Mouse (Mus musculus) induced T-regulatory cell, adult 2 months (primary cell): ENCODE measurements at regions not wholly inside any gene's neighbourhood (a gene's known extent, or its start where the extent isn't known, plus 50 kb on each side); places are given as distances from the start of the nearest gene placed in this dataset.
A peak's percentile ranks its signal among the peaks of the same experiment; 100 is the strongest.

ENCODE experiments used
- DNase-seq: peaks from one replicate; pipeline ENCODE4 v3.0.0-alpha.2; 2012; ENCODE audit warnings: low read depth

DNA sequence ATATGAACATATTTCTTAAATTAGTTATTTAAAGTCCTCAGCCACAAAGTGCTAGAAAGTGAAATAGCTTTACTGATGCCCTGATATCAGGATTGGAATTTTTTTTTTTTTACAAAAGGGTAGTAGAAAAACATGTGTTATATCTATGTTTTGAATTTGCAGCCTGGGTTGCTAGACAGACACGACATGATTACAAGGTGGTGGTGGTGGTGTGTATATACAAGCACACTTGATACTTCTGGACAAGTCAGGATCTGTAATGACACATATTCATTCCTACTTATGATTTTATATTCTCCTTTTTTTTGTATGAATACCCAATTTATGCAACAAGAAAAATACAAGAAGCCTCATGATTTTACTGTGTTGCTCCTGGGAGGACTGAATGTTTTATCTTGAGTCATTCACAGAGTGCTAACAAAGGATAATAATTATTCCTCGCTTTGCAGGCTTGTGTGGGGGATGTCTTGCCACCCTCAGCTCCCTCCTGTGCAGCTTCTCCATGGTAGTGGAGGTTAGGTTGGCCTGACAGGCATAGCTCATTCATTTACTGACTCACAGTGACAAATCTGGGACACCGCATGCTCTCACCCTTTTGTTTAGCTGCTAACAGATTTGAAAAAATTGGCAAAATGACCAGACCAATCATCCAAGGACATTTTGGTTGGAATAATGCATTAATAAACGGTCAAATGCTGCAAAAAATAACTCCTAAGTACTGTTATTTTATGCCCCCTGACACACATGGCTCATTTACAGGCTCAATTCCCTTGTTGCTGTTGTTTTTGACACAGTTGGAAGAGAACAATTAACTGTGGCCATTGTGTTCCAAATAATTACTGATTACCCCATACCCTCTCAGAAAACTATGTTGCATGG, 303.3 kb upstream of the Sel1l start:
- no peak for DNase-seq

DNA sequence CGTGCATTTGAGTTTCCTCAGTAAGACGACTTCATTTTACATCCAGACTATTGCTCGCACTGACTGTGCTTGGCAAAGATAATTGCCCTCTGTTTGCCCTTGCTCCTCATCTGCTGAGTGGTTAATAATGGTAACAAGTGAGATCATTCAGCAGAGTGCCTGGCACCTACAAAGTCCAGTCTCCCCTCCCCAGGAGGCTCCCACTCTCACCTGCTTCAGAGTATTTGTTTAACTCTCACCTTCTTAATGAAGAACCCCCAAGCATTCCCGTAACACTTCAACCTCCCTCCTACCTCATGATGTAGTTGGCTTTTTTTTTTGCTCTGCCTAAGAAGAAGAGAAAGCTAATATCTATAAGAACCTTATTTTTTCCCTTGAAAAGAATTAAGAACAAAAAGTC, 288.6 kb upstream of the Sel1l start:
- DNase-seq = no peak

DNA sequence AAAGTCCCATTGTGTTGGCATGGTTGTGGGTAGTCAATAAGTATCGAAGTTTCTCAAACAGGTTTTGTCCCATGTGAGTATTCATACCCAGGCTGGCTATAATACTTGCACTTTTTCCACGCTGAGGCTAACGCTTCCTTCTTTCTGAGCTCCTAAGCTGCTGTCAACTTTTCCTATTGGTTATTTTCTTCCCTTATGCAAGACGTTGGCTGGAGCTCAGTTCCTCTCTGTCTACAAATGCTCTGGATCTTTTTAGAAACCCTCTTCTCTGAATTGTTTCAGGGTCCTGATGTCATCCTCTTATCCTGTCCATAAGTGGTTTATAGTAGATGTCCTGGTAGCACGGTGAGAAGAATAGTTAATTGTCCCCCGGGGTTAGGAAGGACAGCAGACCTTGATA, 278.7 kb upstream of the Sel1l start:
- DNase-seq = no peak

DNA sequence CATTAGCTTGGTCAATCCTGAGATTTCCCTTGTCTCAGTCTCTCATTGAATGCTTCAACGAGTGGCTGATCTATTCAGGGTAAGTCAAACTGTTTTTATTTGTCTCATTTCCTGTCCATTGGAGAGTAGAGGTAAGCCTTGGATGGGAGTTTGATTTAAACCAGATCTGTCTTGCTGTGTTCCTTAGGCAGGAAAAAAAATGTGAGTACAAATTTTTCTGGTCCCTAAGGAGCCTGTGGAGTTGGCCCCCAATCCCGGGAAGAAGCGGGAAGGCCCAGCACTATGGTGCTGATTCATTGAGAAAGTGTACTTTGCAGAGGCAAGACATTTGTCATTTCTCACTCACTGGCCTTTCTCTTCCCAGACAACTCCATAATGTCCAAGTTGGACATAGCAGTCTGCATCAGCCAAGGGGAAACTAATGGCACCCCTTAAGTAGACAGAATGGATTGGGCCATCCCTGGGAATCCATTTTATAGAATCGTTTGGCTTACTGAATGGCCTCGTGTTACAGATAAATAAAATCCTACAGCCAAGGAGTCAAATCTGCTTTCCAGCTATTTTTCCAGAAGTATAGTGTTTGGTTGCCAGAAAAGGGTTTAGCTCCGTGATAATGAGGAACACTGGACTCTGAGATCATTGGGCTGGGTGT, 271.3 kb upstream of the Sel1l start:
- DNase-seq = no peak

DNA sequence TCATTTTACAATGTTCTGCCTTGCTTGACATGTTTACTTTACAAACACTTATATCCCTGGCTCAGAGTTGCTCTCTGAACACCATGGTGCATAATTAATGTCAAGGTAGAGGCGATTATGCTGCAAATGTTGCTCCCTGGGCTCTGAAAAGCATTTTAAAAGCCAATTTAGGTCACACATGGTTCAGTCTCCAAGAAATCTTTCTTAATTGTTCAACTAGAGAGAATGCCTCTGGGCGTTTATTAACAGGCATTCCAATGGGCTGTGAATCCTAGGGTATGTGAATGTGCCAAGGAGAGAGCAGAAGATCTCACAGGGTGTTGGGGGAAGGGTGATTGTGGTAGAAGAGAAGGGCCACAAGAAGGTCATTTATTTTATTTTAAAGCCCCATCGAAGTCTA, 260.7 kb upstream of the Sel1l start:
- no peak for DNase-seq

DNA sequence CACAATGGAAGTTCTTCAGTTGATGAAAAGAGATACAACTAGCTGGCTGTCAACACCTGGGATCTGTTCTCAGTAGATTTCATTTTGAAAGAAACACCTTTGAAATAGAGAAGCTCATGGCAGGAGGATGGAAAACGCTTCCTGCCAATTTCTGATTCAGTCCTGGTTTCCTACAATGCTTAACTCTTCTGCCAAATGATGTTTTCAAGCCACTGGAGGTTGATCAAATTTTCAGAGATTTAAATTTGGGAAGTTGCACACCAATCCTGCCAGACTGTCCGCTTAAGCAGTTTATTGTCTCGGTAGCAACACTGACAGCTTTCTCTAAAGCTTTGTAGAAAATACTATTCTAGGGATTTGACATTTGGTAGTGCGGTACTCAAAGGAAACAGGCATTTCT, 251.1 kb upstream of the Sel1l start:
- no peak for DNase-seq

DNA sequence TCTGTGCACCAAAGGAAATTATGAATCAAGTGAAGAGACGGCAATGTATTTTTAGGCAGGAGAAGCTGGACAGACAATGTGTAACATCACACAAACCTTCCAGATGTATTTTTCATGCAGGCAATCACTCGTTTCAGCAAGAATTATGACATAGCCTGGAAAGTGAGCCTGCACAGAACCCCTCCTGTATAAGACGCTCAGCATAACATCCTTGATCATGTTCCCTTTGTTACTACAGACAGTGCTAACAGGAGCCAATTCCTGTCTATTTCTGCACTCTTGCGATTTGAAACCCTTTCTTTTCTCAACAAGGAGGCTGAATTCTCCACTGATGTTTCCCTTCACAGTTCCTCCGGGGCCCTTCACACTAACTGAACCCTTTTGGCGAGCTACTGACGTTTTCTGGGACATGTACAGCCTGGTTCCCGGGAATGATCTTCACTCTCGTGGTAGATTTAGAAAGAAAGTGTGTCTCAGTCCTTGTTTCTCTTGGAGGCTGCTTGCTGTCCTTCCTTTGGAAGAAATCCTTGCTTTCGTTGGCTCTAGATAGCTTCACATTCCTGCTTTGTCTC, 243.9 kb upstream of the Sel1l start:
- DNase-seq = no peak

DNA sequence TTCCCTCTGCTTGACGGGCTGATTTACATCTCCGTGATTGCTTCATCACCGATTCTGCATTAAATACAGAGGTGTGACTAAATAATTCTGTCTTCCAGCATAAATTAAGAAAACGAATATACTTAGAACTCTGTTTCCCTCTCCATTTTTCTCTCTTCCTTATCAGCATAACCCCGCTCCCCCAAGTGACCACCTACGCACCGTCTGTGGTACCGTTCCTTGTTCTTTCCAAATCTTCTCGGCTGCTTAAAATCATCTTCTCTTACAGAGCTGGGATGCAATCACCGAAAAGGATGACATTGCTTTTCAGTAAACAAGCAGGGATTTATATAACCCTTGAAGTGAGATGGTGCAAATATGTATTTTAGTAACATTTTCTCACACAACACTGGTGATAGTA, 224.3 kb upstream of the Sel1l start:
- no peak for DNase-seq

DNA sequence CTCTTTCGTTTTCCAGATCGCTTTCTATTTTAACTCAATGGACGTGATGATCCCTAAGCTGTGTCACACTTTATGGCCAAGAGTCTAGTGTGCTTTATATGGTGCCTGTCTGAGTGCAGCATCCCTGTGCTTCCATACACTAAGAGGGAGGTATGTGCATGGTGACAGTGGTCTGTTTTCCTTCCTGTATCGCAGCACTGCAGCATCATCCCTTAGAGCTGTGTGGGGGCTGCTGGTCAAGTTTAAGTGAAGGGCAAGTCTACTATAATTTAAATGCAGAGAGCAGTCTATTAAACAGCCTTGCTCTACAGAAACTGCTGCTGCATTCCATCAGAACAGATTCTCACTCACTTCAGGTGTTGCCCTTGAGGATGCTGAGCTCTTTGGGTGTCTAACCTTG, 213.8 kb upstream of the Sel1l start:
- no peak for DNase-seq

DNA sequence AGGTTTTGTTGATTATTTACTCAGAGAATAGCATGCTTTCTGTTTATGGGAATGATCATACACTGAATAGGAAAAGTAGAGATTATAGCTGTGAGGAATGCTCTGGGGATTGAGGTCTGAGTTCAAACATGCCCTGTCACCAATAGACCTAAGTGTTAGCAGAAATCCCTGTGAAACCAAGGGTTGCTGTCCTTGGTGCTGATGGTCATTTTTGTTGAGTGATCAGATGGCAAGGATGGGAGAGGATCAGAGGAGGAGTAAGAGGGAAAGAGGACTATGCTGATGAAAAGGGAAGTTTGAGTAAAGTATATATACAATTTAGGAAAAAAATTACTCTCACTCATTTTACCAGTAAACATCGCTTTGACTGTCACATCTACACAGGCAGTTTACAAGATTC, 191.5 kb upstream of the Sel1l start:
- no peak for DNase-seq

DNA sequence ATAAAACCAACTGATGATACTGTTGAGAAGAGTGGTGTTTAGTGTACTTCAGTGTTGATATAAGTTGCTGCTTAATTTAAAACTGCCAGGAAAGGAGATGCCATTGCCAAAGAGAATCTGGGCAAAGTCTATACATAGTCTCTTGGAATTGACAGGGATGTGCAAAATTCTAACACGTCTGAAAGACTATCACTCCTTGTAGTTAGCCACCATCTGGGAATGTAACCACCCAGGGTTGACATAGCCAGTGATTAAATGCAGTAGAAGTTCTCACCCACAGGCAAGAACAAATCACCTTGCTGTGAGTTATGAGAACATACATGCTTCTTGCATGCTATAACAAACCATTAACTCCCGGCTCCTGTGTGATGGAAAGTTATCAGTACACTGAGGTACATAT, 180.2 kb upstream of the Sel1l start:
- no peak for DNase-seq

DNA sequence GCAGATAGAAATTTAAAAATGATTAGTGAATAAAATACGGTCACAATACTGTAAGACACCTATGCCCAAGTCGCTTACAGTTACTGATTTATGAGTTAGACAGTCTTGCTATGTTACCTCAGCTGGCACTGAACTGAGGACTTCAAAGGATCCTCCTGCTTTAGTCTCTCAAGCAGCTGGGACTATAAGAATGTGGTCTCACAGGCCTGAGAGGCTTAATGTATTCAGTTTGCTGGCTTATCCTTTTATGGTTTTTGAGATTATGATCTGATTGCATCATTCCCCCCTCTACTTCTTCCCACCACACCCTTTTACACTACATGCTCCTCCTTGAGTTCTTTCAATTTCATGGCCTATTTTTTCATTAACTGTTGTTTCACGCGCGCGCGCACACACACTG, 179.4 kb upstream of the Sel1l start:
- DNase-seq = no peak

DNA sequence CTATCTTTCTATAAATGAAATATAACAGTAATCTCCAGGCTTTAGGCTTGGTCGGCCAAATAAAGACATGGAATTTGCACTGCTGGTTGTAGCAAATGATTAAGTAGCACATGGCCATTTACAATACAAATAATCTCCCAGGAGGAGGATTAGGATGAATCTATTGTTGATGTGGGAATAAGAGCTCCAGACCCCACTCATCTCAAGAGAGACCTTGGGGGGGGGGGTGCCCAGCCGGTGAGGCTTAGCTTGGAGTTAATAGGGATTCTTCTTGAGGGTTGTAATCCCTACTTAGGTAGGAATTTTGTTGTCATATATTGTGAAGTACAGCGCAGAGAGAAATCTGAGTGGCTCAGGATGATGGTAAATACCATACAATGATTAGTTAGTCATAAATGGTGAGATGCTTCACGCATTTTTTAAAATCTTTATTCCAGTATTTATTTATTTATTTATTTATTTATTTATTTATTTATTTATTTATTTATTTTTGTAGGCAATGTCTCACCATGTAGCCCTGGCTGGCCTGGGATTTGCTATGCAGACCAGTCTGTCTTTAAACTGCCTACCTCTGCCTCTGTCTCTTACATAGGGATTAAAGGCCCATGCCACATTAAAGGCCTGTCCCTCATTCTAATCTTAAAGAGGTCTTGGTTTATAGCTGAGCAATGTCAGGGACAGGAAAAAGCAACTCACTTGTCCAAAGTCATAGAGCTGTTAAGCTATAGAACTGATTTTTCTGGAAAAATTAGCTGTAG, 175.7 kb upstream of the Sel1l start:
- no peak for DNase-seq

DNA sequence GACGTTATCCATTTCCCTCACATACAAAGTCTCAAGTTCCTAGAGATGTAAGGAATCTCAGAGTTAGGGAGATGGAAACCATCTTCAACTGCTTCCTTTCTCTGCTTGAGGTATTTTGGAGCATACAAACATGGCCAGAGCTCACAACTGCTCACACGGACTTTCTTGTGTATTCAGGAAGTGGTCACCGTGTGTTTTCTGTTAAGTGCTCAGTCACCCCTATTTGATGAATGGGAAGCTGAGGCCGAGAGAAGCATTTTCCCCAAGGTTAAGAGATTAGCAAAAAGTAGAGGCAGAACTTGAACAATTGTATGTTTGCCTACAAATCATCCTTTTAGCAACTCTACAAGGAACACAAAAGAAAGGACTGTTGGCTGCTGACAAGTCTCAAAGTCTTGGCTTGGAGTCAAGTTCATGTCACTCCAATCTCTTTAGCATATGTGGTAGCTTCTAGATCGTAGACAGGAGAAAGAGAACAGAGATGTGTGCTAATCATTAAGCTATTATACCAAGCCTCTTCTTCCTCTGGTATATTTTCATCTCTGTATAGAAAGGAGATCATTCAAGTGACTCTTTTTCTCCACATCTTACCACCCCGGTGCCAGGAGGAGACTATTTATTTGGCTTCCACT, 170.8 kb upstream of the Sel1l start:
- DNase-seq = no peak

DNA sequence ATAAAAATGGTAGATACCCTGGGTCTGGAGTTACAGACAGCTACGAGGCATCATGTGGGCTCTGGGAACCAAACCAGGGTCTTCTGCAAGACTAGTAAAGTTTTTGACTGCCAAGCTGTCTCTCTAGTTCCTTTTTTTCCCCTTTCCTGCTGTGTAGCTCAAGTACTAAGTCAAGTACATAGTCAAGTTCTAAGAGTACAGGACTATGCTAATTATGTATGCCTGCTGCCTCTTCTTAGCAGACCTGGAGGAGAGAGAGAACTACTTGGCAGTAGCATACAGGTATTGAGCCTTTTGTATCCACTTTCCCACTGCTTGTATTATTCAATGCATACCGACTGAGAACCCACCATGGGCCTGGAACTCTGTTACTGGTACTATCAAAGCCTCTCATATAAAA, 166.4 kb upstream of the Sel1l start:
- DNase-seq = no peak

DNA sequence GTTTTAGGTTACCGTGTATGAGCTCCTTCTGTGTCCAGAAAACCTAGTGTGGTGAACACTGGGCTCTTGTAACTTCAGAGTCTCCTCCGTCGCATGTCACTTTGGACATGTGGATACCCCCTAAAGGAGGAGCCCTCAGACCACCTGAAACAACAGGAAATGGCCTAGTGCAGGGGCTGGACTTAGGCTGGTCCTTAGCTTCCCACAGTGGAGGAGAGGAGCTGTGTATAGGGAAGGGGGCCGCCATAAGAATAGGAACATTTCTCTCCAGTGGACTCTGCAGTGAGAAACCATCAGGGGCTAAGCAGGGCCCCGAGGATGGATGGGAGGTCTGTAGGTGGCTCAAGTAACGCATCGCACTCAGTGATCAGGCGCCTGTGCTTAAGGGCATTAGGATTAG, 165.0 kb upstream of the Sel1l start:
- DNase-seq = no peak

DNA sequence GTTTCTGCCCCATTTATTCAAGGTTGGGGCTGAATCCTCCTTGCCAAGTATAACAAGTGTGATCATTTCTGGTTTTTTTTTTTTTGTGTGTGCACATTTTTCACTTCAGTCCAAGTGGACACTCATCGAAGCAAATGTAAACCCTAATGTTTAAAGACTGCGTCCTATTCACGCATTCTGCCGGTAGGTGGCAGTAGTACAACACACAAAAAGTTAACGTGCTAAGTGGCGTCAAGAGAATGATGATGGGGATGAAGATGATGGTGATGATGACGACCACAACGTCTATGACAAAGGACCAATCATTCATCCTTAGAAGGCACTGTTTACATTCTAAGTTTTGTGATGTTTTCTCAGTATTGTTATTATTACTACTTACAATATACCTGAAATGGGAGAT, 164.3 kb upstream of the Sel1l start:
- peak; percentile 48 for DNase-seq

DNA sequence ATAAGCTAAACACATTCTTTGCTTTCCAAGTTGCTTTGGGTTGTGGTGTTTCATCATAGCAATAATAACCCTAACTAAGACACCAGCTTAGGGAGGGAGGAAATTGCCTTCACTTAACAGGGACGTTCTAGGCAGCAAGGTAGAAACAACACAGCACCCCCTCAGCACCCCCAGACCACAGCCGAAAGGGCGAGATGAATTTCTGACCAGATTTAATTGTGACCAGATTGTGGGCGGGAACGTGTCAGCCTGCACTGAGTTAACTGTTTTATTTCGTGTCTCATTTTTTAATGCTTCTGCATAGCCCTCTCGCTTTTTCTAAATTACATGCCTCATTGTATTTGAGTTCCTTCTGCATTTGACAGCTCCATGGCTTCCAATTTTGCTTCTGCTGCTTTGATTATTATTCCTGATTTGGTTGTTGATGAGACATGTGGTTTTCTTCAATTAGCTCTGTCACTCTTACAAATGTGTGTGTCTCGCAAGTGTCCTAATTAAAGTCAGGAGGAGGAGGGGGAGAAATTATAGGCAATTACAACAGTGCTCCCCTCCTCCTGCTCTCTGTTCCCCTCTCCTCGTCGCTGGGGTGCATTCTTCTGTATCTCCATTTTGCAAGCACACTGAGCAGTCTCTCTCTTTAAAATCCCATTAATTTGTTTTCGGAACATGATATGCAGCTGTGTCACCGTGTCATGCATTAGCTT, 155.6 kb upstream of the Sel1l start:
- DNase-seq = no peak

DNA sequence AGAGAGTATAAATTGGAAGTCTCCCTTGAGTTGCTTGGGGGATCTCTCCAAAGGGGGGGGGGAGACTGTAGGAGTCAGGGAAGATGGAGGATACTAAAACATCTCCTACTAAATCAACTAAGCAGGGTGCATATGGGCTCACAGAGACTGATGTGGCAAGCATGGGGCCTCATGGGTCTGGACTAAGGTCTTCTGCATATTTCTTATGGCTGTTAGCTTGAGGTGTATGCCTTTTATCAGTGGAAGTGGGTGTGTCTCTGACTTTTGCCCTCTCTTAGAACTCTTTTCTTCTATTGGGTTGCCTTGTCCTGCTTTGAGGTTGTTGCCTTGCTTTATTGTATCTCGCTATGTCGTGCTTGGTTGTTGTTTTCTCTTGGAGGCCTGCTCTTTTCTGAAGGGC, 150.1 kb upstream of the Sel1l start:
- no peak for DNase-seq

DNA sequence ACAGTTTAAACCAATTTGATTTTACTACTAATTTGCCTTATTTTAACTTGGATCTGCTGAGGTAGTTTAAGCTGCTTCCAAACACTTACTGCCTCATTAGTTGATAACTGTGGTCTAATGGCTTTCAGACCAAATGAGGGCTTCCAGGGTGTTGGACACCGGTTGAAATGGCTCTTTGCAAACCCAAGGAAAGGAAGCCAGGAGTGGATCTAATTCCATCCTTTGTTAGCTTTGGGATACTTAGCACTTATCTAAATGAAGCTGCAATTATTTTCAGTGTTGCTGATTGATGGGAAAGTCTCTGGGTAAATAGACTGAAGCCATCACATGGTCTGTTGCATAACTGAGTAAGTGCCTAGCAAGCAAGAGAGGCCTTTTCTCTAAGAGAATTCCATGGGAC, 148.4 kb upstream of the Sel1l start:
- DNase-seq = no peak

DNA sequence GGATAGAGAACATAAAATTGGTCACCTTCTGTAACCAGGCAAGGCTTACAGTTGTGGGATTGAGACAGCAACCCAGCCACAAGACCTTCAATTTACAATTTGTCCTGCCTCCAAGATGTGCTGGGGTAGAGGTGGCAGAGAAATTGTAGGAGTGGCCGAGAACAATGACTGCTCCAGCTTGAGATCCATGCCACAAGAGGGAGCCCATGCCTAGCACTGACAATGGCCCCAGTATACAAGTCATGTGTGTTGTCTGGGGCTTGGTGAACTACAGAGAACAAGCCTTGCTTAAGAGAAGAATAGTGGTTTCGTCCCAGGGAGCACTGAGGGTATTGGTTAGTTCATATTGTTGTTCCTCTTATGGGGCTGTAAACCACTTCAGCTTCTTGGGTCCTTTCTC, 146.6 kb upstream of the Sel1l start:
- no peak for DNase-seq

DNA sequence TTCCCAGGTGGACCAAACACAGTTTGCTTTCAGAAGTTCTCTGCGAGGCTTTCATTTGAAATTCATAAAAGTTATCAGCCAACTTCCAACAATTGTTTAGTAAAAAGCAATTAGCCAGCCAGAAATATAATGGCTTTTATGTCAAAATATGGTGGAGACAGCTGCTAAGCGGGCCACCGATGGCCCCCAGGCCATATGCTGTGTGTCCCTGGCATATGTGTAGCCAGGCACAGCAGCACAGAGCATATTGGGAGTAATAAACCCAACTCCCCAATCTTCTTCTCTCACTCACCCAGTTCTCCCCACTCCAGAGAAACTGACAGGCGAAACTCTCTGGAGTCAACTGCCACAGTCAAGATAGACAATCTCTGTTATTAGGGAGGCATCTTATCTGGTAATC, 137.5 kb upstream of the Sel1l start:
- DNase-seq = no peak
